Mouse (Mus musculus) left cerebral cortex, adult 9 months (tissue): ENCODE results near the gene Kntc1.

Experiments used
- DNase-seq, 2 experiments: peaks; one replicate each; pipeline ENCODE4 v3.0.0; 2022; ENCODE audit warnings: low spot score in 2 of 2

Kntc1 gene

GRCm38 (mm10) chr5:123809156-123809555 is 59.6 kb downstream of the Kntc1 start:
- DNase-seq: no peak

GRCm38 (mm10) chr5:123816891-123817290 is 67.4 kb downstream of the Kntc1 start:
- DNase-seq: no peak

GRCm38 (mm10) chr5:123818941-123819577 is 69.5 kb downstream of the Kntc1 start:
- DNase-seq: peak; percentile 56 to 72

GRCm38 (mm10) chr5:123820501-123821263 is 71.2 kb downstream of the Kntc1 start:
- DNase-seq: no peak

DNA sequence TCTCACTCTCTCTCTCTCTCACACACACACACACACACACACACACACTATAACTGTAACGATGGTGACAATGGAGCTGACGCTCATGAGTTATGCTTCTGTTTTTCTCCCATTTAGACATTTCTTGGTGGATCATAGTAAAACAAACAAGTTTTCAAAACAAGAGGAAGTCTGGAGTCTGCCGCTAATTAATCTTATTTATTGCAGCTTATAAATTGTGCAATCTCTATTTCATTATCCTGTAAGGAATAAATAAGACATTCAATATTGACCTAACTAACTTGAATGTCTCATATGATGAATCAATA is 71.7 kb downstream of the Kntc1 start:
- DNase-seq: no peak

- no peak for DNase-seq
These were observed 73.2 kb downstream of the Kntc1 start for GRCm38 (mm10) chr5:123822706-123823105.

DNA sequence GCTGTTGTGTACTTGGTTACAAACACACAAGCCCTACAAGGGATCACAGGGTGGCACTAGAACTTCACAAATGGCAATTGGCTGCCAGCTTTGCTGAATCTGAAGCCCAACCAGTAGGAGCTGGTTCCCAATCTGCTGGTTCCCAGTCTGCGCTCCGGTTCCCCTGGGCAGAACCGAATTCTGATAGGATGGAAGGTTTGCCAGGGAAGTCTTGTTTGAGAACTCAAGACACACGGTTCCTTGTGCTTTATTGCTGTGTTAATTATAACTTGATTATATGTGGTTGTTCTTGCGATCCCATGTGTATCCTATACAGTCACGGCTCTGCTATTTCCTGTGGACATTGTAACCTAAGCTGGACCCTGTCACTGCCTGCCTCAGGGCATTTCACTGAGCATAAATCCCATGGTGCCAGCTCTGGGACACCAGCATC is 78.2 kb downstream of the Kntc1 start:
- peak in 1 of 2 experiments; percentile 42 for DNase-seq

- DNase-seq: no peak
These were observed 82.8 kb downstream of the Kntc1 start for GRCm38 (mm10) chr5:123832309-123832708.

- no peak for DNase-seq
These were observed 85.3 kb downstream of the Kntc1 start for GRCm38 (mm10) chr5:123834836-123835235.

GRCm38 (mm10) chr5:123837371-123837770 is 87.9 kb downstream of the Kntc1 start:
- DNase-seq: no peak

DNA sequence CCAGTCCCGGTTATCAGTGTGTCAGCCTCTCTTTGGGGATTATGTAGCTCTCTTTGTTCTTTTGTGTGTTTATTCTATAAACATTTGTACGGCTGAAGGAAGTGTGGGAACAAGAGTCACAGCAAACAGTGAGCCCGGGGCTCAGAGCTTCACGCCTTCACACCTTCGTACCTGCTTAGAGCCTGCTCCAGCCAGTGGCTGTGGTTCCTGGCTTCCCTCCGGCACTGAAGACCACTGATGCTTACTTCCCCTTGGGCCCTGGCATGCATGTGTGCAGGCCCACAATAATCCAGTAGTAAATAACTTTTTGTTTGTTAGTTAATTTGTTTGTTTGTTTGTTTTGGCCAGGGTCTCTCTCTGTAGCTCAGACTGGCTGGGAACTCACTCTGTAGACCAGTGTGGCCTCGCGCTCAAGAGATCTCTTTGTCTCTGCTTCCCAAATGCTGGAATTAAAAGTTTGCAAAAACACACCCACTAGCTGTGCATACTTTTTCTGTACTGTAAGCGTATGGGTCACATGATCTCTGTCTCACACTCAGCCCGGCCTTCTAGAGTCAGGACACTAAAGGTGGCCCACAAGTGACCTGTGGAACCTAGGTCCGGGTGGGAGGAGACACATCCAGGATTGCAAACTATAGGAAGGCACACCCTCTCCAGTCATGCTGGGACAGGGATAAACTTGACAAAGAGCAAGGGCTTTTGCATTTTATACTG is 92.9 kb downstream of the Kntc1 start:
- no peak for DNase-seq

GRCm38 (mm10) chr5:123842935-123843282 is 93.4 kb downstream of the Kntc1 start:
- DNase-seq: no peak

GRCm38 (mm10) chr5:123843816-123844215 is 94.3 kb downstream of the Kntc1 start:
- DNase-seq: no peak

- DNase-seq: no peak
These were observed 94.8 kb downstream of the Kntc1 start for GRCm38 (mm10) chr5:123844316-123844715.

GRCm38 (mm10) chr5:123851398-123851797 is 101.9 kb downstream of the Kntc1 start:
- no peak for DNase-seq

DNA sequence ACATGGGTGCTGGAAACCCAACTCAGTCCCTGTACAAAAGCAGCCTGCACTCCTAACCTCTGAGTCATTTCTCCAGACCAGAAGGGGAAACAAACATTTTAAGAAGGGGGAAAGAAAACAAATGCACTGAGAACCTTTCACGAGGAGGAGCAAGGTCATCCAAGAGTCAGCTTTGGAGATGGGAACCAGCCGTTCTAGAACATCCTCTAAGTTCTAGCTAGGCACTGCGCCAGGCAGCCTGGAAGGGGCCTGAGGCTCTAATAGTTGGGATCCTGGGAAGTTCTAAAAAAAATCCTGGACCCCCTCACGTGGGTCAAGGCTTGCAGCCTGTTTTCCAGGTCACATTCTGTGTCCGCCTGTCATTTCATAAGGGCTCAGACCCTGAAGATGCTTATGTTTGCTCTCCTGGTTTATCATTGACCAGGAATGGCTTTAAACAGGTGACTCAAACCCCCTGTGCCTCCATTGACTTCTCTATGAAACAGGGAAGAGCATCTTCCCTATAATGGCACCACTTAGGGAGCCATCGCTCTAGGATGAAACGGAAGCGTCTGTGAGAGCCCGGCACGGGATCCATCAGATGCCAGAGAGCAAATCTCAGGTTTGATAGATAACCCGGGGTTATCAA is 104.5 kb downstream of the Kntc1 start:
- DNase-seq: no peak

GRCm38 (mm10) chr5:123854511-123854910 is 105.0 kb downstream of the Kntc1 start:
- no peak for DNase-seq

DNA sequence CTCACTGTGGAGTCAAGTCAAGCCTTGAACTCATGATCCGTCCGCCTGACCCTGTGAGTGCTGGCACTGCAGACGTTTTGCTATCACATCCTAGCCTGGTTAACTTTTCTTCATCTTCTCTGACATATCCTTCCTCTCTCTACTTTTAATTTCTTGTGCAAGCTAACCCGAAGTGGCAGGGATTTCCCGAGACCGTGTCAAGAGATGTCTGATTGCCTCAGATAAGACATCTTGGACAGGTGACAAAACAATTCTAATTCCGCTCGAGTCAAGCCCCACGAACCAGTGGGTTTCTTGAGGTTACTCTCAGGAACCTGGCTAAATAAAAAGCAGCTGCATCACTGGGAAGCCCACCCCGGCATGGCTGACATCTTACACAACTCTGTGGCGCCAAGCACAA is 109.3 kb downstream of the Kntc1 start:
- no peak for DNase-seq

GRCm38 (mm10) chr5:123862374-123863350 is 113.1 kb downstream of the Kntc1 start:
- DNase-seq: no peak

GRCm38 (mm10) chr5:123863934-123864333 is 114.4 kb downstream of the Kntc1 start:
- DNase-seq: no peak

- no peak for DNase-seq
These were observed 115.8 kb downstream of the Kntc1 start, which contains the start of gene Hcar2 for GRCm38 (mm10) chr5:123865365-123865764. TSS of gene Hcar2 (minus strand) at chr5:123865499.
